Mouse (Mus musculus) heart, postnatal 0 days (tissue): ENCODE data around the gene Mcm7.

ENCODE experiments used
- CTCF ChIP-seq: IDR thresholded peaks from 2 replicates; pipeline ENCODE4 v1.5.1; 2016; ENCODE audit warnings: antibody characterized with exemption, control low read depth, low read depth
- EP300 ChIP-seq: IDR thresholded peaks from 2 replicates; pipeline ENCODE4 v1.6.1; 2016; ENCODE audit warnings: antibody characterized with exemption, low read depth

DNA sequence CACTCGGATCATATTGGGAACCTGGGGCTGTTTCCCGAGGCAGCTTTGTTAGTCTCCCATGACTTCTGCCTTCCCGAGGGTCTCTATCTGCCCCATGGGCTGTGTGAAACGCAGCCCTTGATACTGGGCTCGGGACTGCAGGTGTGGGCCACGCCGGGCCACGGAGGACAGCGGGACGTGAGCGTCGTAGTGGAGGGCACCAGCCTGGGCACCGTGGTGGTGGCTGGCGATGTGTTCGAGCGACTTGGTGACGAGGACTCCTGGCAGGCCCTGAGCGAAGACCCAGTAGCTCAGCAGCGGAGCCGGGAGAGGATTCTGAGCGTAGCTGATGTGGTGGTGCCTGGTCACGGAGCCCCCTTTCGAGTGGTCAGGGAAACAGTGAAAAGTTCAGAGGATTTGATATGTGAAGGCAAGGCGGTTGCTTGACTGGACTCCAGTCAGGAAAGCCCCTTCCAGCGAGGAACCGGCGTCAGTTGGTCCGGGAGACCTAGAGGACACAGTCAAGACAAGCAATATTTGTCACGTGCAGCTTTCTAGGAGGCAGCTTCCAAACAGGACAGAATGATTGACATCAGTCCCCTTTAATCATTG, 22.6 kb upstream of the Mcm7 start:
- no peak for TF ChIP-seq EP300
- no peak for TF ChIP-seq CTCF
